Mouse (Mus musculus) left cerebral cortex, adult 11 months (tissue): ENCODE data around the gene Smarcd3.
"Not testable (repeated sequence)": the region's sequence is repeated elsewhere in the genome, so short reads cannot be mapped to it uniquely, and the experiment has no call there.

Experiments
- DNase-seq: peaks from one replicate; pipeline ENCODE4 v3.0.0; 2022; ENCODE audit warnings: low spot score

Gene Smarcd3

GRCm38 (mm10) chr5:24555335-24555734, 68.9 kb downstream of the Smarcd3 start:
- not testable (repeated sequence) for DNase-seq

GRCm38 (mm10) chr5:24553621-24554244, 70.5 kb downstream of the Smarcd3 start:
- DNase-seq = no peak

GRCm38 (mm10) chr5:24551317-24551688, 72.9 kb downstream of the Smarcd3 start:
- DNase-seq = no peak

GRCm38 (mm10) chr5:24550598-24551316, 73.5 kb downstream of the Smarcd3 start:
- no peak for DNase-seq

GRCm38 (mm10) chr5:24542643-24543042, 81.6 kb downstream of the Smarcd3 start:
- DNase-seq = no peak

- no peak for DNase-seq
Observed at GRCm38 (mm10) chr5:24541144-24541569, 83.1 kb downstream of the Smarcd3 start.
